ENCODE assay signal across 32 mouse cellular contexts in genomic region chr14:101784315-101784945, GRCm38 (mm10). TPM values are rescaled to one million over a fixed set of nuclear protein-coding genes. Genes with fewer than 3 reads are reported as not detected.
DNase-seq lines count a peak whose midpoint lies in the region; ATAC-seq and TF ChIP-seq lines count a peak whose summit lies in the region.
"Had no signal": no experiment of that assay in that cellular context is flagged by ENCODE, and none has a peak within 500 bp of the region (broad histone marks: within the 10 kb centered on the region; RNA-seq: fewer than 3 reads in every experiment).

No protein-coding gene starts in this region.

- H3K36me3 ChIP-seq in limb, embryonic 15.5 days: no peaks in the 10 kb centered on the region
- H3K36me3 ChIP-seq in limb, embryonic 10.5 days: no peaks in the 10 kb centered on the region
- no peaks in the 10 kb centered on the region for H3K36me3 ChIP-seq in embryonic facial prominence, embryonic 15.5 days
- H3K36me3 ChIP-seq in midbrain, embryonic 15.5 days (replicated peaks): no peaks in the 10 kb centered on the region
- H3K36me3 ChIP-seq: embryonic facial prominence, embryonic 12.5 days; heart, embryonic 12.5 days; hindbrain, embryonic 13.5 days; limb, embryonic 13.5 days; neural tube, embryonic 12.5 days had no signal

- H3K4me2 ChIP-seq in limb, embryonic 15.5 days: no peak overlapping the region
- no peak overlapping the region for H3K4me2 ChIP-seq in embryonic facial prominence, embryonic 15.5 days (replicated peaks)
- H3K4me2 ChIP-seq in midbrain, embryonic 15.5 days: no peak overlapping the region
- H3K4me2 ChIP-seq: embryonic facial prominence, embryonic 12.5 days; heart, embryonic 12.5 days; hindbrain, embryonic 13.5 days; limb, embryonic 13.5 days; lung, embryonic 14.5 days; midbrain, embryonic 11.5 days; neural tube, embryonic 12.5 days had no signal

- 0 out of 2 replicates have a peak, but pooled peaks have one; percentile 52 for ATAC-seq in limb, embryonic 15.5 days (ENCODE audit: insufficient number of reproducible peaks, low FRiP score, low TSS enrichment, low read depth)
- ATAC-seq in embryonic facial prominence, embryonic 15.5 days (ENCODE audit: insufficient number of reproducible peaks, low FRiP score, low TSS enrichment, low read depth): peak; percentile 73; the same call in 1 of the 2 replicates
- ATAC-seq in midbrain, embryonic 15.5 days (replicated peaks): no peak
- ATAC-seq: forebrain, embryonic 14.5 days; intestine, embryonic 16.5 days had no signal

- H3K27ac ChIP-seq in limb, embryonic 15.5 days: peak overlapping the region; percentile 38; the same call in 1 of the 2 replicates
- no peak overlapping the region for H3K27ac ChIP-seq in limb, embryonic 10.5 days
- peak overlapping the region; percentile 52; the same call in 1 of the 2 replicates for H3K27ac ChIP-seq in embryonic facial prominence, embryonic 15.5 days (replicated peaks)
- H3K27ac ChIP-seq in midbrain, embryonic 15.5 days: no peak overlapping the region
- H3K27ac ChIP-seq: embryonic facial prominence, embryonic 12.5 days; hindbrain, embryonic 13.5 days; limb, embryonic 13.5 days; liver, embryonic 14.5 days; neural tube, embryonic 12.5 days; stomach, postnatal 0 days had no signal

- no peak for TF ChIP-seq POLR2A in lung, adult 2 months (IDR thresholded peaks at IDR 0.05; ENCODE audit: borderline replicate concordance, extremely low read depth, low read depth, low read length)

- DNase-seq in limb, embryonic 10.5 days (ENCODE audit: low spot score): no peak
- peak; percentile 20 for DNase-seq in lung, postnatal 36 days
- DNase-seq in lung, adult 2 months: no peak
- no peak for DNase-seq in layer of hippocampus, adult 9-11 months
- DNase-seq: adrenal gland, postnatal 10 days; B cell, adult 2 months; cerebellum, adult 8-10 months; cerebellum, postnatal 25 days; gastrocnemius, postnatal 25 days; heart, adult 18-20 months; heart, postnatal 4 days; kidney, adult 8-10 months; kidney, postnatal 10 days; lung, embryonic 14.5 days; right cerebral cortex, adult 18-20 months; right cerebral cortex, postnatal 4 days; thymus, adult 18-20 months; thymus, postnatal 25 days had no signal

- no peak overlapping the region for H3K9ac ChIP-seq in limb, embryonic 15.5 days
- H3K9ac ChIP-seq in embryonic facial prominence, embryonic 15.5 days: no peak overlapping the region
- no peak overlapping the region for H3K9ac ChIP-seq in midbrain, embryonic 15.5 days
- H3K9ac ChIP-seq: embryonic facial prominence, embryonic 12.5 days; heart, embryonic 12.5 days; hindbrain, embryonic 13.5 days; limb, embryonic 13.5 days; liver, embryonic 14.5 days; lung, embryonic 14.5 days; neural tube, embryonic 12.5 days had no signal

- peaks cover 5% of the 10 kb centered on the region; the same call in 1 of the 2 replicates for H3K4me1 ChIP-seq in limb, embryonic 15.5 days
- H3K4me1 ChIP-seq in limb, embryonic 10.5 days: no peaks in the 10 kb centered on the region
- H3K4me1 ChIP-seq in lung, adult 2 months (ENCODE audit: control insufficient read depth, insufficient read depth, low read length): peaks cover 6% of the 10 kb centered on the region
- no peaks in the 10 kb centered on the region for H3K4me1 ChIP-seq in embryonic facial prominence, embryonic 15.5 days
- H3K4me1 ChIP-seq in midbrain, embryonic 15.5 days: no peaks in the 10 kb centered on the region
- H3K4me1 ChIP-seq: embryonic facial prominence, embryonic 12.5 days; hindbrain, embryonic 13.5 days; neural tube, embryonic 12.5 days had no signal

- 78% methylated on average over 3 of the region's 3 CpGs for WGBS in limb, embryonic 15.5 days
- 95% methylated on average over 3 of the region's 3 CpGs for WGBS in limb, embryonic 10.5 days
- WGBS in lung, adult 2 months: 68% methylated on average over 3 of the region's 3 CpGs
- 74% methylated on average over 3 of the region's 3 CpGs for WGBS in embryonic facial prominence, embryonic 15.5 days
- 96% methylated on average over 3 of the region's 3 CpGs for WGBS in midbrain, embryonic 15.5 days

- TF ChIP-seq CTCF in lung, adult 2 months (IDR thresholded peaks at IDR 0.05; ENCODE audit: insufficient read depth, low read length): no peak

- H3K9me3 ChIP-seq in limb, embryonic 15.5 days: no peaks in the 10 kb centered on the region
- no peaks in the 10 kb centered on the region for H3K9me3 ChIP-seq in limb, embryonic 10.5 days (replicated peaks)
- no peaks in the 10 kb centered on the region for H3K9me3 ChIP-seq in embryonic facial prominence, embryonic 15.5 days (replicated peaks)
- no peaks in the 10 kb centered on the region for H3K9me3 ChIP-seq in midbrain, embryonic 15.5 days
- H3K9me3 ChIP-seq: embryonic facial prominence, embryonic 12.5 days; heart, embryonic 12.5 days; hindbrain, embryonic 13.5 days; limb, embryonic 13.5 days; neural tube, embryonic 12.5 days had no signal

- no peak overlapping the region for H3K4me3 ChIP-seq in limb, embryonic 15.5 days
- H3K4me3 ChIP-seq in limb, embryonic 10.5 days: no peak overlapping the region
- no peak overlapping the region for H3K4me3 ChIP-seq in lung, adult 2 months (replicated peaks; ENCODE audit: extremely low read depth, low read depth, low read length)
- H3K4me3 ChIP-seq in embryonic facial prominence, embryonic 15.5 days (replicated peaks): no peak overlapping the region
- H3K4me3 ChIP-seq in midbrain, embryonic 15.5 days: no peak overlapping the region
- H3K4me3 ChIP-seq: embryonic facial prominence, embryonic 12.5 days; heart, embryonic 12.5 days; hindbrain, embryonic 13.5 days; limb, embryonic 13.5 days; myocyte; neural tube, embryonic 12.5 days had no signal

- no peaks in the 10 kb centered on the region for H3K27me3 ChIP-seq in limb, embryonic 15.5 days
- H3K27me3 ChIP-seq in limb, embryonic 10.5 days (ENCODE audit: low read depth, poor library complexity, severe bottlenecking): no peaks in the 10 kb centered on the region
- H3K27me3 ChIP-seq in embryonic facial prominence, embryonic 15.5 days: no peaks in the 10 kb centered on the region
- no peaks in the 10 kb centered on the region for H3K27me3 ChIP-seq in midbrain, embryonic 15.5 days (replicated peaks)
- H3K27me3 ChIP-seq: embryonic facial prominence, embryonic 12.5 days; heart, embryonic 12.5 days; hindbrain, embryonic 13.5 days; limb, embryonic 13.5 days; neural tube, embryonic 12.5 days had no signal

RNA-seq across cellular contexts. Expression of gene Lmo7, which starts 54.7 kb away (rescaled TPM):
- 35.4 and 41.6 TPM in 2 replicates for polyA plus RNA-seq in limb, embryonic 15.5 days (2015; fragmentation: Nextera tagmentation; extraction: Ambion mirVana)
- polyA plus RNA-seq in limb, embryonic 10.5 days (2016; fragmentation: Nextera tagmentation; extraction: Ambion mirVana): 4.1 and 4.8 TPM in 2 replicates
- 142 and 193 TPM in 2 replicates for polyA plus RNA-seq in lung, adult 2 months (2012; rRNA removed)
- 36.6 and 39.3 TPM in 2 replicates for polyA plus RNA-seq in embryonic facial prominence, embryonic 15.5 days (2015; fragmentation: Nextera tagmentation; extraction: Ambion mirVana)
- 2.1 and 2.3 TPM in 2 replicates for polyA plus RNA-seq in midbrain, embryonic 15.5 days (2015; fragmentation: Nextera tagmentation; extraction: Ambion mirVana)

RNA-seq across cellular contexts. Expression of gene Gm9922, which starts 54.8 kb away (rescaled TPM):
- 4.7 and 6.2 TPM in 2 replicates for polyA plus RNA-seq in limb, embryonic 15.5 days (2015; fragmentation: Nextera tagmentation; extraction: Ambion mirVana)
- 0.54 and 1.0 TPM in 2 replicates for polyA plus RNA-seq in limb, embryonic 10.5 days (2016; fragmentation: Nextera tagmentation; extraction: Ambion mirVana)
- 1.5 and 2.1 TPM in 2 replicates for polyA plus RNA-seq in lung, adult 2 months (2012; rRNA removed)
- 4.8 and 5.9 TPM in 2 replicates for polyA plus RNA-seq in embryonic facial prominence, embryonic 15.5 days (2015; fragmentation: Nextera tagmentation; extraction: Ambion mirVana)
- 0.63 TPM in 1 of 2 replicates, not detected in the other for polyA plus RNA-seq in midbrain, embryonic 15.5 days (2015; fragmentation: Nextera tagmentation; extraction: Ambion mirVana)
- polyA plus RNA-seq: forebrain, embryonic 14.5 days; hindbrain, embryonic 13.5 days; liver, embryonic 14.5 days; midbrain, embryonic 11.5 days had no signal

Comparison
In these comparisons a context has a peak if more than half of its experiments do, and no peak if none do; other contexts are left out.
1. H3K27ac ChIP-seq: peak in limb, embryonic 15.5 days (single experiment) and embryonic facial prominence, embryonic 15.5 days (single experiment); none in limb, embryonic 10.5 days (single experiment) and midbrain, embryonic 15.5 days (single experiment).